Mouse (Mus musculus) brain, embryonic 18.5 days (tissue): ENCODE results near the gene Mipep.

ENCODE experiments used
- DNase-seq: peaks from one replicate; pipeline ENCODE4 v3.0.0-alpha.2; 2012; ENCODE audit warnings: low read depth, low spot score

Mipep gene

GRCm38 (mm10) chr14:60757265-60757664, 27.1 kb upstream of the Mipep start:
- no peak for DNase-seq

DNA sequence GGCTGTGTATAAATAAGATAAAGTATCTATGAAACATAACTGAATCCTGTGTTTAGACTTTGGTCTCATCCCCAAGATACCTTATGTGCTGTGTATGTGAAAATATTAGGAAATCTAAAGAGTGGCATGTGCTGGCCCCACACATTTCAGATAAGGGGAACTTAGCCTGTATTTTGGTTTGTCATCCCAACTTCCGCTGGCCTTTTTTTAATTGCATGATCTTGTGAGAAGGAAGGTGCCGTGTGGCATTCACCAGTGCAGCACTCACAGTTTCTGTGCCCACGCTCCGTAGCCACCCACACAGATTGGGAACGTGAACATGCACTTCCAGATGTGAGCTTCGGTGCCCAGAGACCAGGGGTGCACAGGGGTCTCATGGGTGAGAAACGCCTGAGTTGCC, 26.7 kb upstream of the Mipep start:
- DNase-seq: no peak

DNA sequence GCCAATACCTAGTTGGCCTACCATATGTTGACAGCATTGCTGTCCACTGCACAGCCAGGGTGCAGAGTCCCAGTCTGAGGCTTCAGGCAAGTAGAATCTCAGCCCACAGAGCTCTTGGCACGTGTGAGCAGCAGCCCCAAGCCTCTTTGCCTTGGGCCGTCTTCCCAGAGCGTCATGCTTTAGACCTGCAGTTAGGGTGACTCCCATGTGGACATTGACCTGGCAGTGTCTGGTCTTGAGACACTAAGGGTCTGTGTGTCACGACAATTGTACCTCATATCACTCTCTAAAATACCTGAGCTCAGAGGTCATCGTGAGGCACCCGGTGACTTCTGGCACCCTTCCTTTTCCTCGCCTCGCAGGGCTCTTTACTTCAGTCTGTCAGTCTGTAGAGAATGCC, 25.3 kb upstream of the Mipep start:
- DNase-seq: no peak

GRCm38 (mm10) chr14:60761801-60762200, 22.6 kb upstream of the Mipep start:
- DNase-seq: no peak

DNA sequence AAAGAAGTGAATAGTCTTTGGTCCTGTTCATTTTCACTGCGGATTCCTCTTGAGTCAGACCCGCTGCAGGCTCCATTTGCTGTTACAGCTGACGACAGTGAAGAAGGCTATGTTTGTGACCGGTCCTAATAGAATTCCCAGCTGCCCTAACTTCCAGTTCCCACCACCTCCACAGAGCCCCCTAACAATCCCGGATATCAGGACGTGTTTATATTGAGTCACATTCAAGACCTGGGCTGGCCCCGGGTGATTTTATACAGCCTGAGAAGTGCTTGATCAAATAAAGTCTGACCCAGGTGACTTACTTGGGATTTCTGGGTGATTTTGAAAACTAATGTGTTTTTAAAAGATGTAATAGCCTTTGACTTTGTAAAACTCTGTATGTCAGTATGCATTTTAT, 21.6 kb upstream of the Mipep start:
- no peak for DNase-seq

- DNase-seq: no peak
These were observed 20.6 kb upstream of the Mipep start for GRCm38 (mm10) chr14:60763746-60764145.

GRCm38 (mm10) chr14:60764526-60764925, 19.8 kb upstream of the Mipep start:
- no peak for DNase-seq

DNA sequence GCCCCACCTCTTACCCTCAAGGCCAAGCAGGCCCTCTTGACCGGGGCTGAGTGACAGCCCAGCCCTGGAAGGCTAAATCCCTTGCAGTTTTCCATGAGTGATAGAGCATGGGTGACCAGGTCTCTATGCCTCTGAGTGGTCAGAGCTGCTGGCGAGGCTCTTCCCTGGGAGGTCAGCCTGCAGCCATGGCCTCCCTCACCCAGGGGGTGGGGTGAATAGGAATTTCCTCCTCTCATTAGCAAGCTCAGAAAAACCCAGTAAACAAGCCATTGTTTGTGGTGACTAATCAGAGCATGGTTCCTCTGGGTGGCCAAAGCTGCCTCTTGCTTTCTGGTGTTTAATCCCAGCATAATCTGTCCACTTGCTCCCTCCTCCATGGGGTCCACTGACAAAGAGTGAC, 19.3 kb upstream of the Mipep start:
- DNase-seq: no peak

DNA sequence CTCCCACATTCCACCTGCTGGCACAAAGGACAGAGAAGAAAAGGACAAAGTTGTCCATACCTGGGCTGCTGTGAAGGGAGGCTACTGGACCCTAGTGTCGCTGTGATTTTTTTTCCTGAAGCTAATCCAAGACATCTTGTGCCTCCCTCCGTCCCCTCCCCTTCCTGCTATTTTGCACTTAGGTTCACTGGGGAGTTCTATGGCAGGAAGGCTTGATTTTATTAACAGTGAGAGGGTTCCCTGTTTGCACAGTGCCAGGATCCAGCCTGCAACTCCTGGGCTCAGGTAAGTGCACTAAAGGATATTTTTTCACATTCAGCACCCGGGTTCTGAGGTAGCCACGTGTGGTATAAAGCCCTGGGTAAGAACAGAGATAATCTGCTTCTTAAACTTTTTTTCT, 16.5 kb upstream of the Mipep start, which contains the start of gene C1qtnf9:
Gene C1qtnf9 (plus strand): TSS at position 251 of the 400 bp plus-strand sequence.
- DNase-seq: no peak

DNA sequence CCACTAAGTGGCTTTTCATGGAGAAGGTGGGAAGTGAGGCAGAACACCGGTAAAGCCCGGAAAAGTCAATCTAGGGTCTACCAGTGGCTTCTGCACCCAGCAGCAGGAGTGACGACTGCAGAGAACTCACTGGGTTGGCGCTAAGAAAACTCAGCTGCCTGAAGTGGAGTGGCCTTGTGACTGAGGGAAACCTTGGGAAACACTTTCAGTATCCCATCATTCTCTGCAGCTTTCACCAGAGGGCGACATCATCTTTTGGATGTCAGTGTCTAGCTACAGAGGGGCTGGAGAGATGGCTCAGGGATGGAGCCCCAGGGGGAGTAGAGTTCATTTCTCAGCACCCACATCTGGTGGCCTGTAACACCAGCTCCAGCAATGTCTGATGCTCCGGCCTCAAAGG, 15.0 kb upstream of the Mipep start:
- no peak for DNase-seq

DNA sequence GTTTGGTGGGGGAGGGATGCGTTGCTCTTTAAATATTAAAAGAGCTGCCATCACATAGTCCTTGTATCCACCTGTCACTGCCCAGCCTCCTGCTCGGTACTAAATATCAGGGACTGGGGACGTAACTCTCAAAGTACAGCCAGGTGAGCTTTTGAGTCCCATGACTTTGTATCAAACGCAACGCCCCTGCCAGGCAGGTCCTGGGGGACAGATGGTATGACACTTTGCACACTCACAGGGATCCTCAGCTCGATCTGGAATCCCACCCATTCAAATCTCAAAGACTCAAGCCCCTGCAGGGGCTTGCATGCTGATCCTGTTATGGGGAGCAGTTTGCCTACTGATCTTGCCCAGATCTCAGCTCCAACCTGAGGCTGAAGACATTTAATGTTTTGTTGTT, 13.8 kb upstream of the Mipep start:
- DNase-seq: no peak

GRCm38 (mm10) chr14:60771057-60771456, 13.3 kb upstream of the Mipep start:
- DNase-seq: no peak

- no peak for DNase-seq
These were observed 10.9 kb upstream of the Mipep start for GRCm38 (mm10) chr14:60773476-60773875.

GRCm38 (mm10) chr14:60776521-60776920, 7.9 kb upstream of the Mipep start:
- DNase-seq: no peak

- DNase-seq: no peak
These were observed 6.9 kb upstream of the Mipep start for GRCm38 (mm10) chr14:60777485-60777919.

- no peak for DNase-seq
These were observed 5.2 kb upstream of the Mipep start for GRCm38 (mm10) chr14:60779198-60779597.

DNA sequence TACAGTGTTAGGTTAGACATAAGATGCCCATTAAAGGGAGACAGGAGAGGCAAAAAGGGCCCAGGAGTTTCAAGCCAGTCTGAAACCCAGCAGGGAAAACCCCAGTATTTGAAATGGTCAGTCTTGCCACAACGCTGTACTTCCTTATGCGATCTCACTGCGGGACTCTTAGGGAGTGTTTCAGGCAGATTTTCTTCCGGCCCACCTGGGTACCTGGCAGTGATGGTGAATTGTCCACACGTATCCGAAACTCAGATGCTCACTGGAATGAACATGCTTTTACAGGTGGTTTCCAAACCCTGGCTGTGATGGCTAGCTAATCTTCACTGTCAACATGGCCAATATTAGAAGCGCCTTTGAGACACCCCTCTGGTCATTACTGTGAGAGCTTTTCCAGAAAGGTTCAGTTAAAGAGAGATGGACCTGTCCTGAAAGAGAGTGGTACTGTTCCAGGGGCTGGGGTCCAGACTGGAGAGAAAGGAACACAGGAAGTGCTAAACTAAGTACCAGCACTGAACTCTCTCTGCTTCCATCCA, 2.2 kb upstream of the Mipep start:
- DNase-seq: no peak

DNA sequence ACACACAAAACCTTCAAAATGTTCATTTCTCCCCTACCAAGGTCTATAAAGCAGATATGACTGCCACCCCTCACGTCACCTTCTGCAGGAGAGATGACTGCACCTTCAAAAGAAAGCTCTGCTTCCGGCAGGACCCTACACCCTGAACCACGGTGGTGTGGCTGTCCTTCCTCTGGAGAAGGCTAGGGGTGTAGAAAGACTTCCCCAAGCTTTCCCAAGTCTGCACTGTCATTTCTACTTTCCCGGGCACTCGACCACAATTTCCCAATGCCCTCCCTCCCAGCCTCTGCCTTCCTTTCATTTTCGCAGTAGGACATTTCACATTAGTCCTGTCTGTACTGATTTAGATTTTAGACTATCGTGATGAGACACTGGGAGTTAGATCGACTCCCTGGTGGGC, 1.2 kb upstream of the Mipep start:
- DNase-seq: no peak

DNA sequence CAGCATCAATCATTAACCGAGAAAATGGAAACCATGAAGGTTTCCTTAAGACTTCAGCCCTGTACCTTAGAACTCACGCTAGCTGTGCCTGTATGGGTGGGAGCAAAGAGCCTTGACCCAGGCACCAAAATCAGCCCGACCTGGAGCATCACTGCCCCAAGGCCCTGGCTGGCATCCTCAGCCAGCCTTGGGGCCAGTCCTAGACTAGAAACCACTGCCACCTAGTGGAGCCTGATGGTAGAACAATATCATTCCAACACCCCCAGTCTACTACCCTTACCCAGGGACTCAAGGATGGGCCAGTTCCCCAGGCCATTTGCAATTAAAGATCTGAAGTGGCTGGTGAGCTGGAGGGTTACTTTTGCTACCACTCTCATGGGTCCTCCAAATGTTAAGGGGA, 5.7 kb downstream of the Mipep start:
- no peak for DNase-seq

- no peak for DNase-seq
These were observed 12.4 kb downstream of the Mipep start for GRCm38 (mm10) chr14:60796600-60797322.

DNA sequence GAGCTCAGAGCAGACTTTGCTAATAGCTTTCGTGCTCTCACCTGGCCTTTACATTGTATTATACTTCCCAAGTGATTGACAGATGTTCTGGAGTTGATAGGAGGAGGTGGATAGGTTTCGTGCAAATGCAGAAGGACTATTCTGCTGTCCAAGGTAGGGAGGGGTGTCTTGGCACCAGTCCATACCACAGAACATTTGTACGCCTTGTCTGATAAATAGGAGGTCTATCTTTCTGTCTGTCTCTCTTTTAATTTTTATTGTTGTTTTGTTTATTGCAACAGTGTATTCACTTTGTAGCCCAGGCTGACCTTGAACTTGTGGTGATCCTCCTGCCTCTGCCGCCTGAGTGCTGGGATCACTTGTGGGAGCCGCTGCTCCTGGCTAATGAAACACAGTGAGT, 13.2 kb downstream of the Mipep start:
- DNase-seq: no peak

GRCm38 (mm10) chr14:60798721-60799120, 14.3 kb downstream of the Mipep start:
- no peak for DNase-seq
